Mouse (Mus musculus): ENCODE data around the gene Tex50.

The Tex50 gene

DNA sequence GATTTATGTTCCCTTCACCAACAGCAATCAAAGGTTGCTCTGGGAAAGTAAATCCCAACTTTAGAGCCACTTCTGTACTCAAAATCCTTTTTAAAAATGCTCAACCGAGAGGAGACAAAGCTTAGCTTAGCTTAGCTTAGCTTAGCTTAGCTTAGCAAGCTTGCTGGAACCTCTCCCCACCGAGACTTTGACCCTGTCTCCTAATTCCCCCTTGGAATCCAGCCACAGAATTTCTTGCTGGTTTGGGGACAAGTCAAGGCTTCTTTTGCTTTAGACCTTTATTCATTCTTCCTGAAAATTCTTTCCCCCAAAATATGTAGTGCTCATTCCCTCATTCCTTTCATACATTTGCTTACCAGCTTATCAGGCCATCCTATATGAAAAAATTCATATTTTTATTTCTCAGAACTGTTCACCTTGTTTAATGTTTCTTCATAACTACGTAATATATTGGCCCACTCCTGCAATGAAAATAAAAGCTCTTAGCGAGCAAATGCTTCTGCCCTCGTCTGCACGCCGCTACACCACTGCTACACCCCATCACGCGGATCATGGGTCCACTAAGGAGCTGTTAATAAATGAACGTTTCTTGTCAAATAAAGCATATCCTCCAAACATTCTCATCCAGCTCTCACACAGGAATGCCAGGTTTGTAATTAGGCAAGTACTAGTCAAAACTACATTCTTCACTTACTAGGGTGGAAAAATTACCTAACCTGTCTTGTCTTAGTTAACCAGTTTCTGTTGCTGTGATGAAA, 36.3 kb downstream of the Tex50 start:
- DNase-seq (ENCODE audit: low spot score in 2 of 2), result no peak

DNA sequence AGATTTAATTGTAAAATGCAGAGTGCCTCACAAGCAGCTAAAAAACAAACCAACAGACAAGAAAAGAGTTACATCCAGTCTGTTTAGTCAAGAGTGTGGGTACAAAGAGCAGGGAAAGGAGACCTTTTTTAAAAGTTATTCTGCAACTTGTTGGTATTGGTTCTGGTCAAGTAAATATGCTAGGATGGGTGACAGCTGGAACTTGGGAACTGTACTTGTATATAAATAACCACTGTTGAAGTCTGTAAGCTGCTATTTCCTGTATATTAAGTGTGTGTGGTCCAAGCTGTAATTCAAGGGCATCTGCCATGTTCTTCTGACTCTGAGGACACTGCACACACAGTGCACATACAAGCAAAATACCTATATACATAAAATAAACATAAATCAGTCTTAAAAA, 44.5 kb downstream of the Tex50 start:
- no peak for DNase-seq (ENCODE audit: low spot score in 2 of 2)

- DNase-seq (ENCODE audit: low spot score in 2 of 2), result no peak
Observed at GRCm38 (mm10) chr1:161109216-161109615, 49.9 kb downstream of the Tex50 start.
